Mouse (Mus musculus): Measurements from ENCODE around the gene Prkx. TPM values are rescaled to one million over a fixed set of nuclear protein-coding genes. Genes with fewer than 3 reads are reported as not detected.

The Prkx gene
- polyA plus RNA-seq, 1 experiment from 2014 or later, result 16.7 TPM

GRCm38 (mm10) chrX:77720298-77720697 is 75.8 kb downstream of the Prkx start:
- H3K36me3 ChIP-seq (ENCODE audit: control insufficient read depth, insufficient read depth, low read length), result no peaks in the 10 kb centered on the region
- WGBS, result 21% methylated on average over 2 of the region's 2 CpGs
- no peaks in the 10 kb centered on the region for H3K9me3 ChIP-seq (ENCODE audit: control insufficient read depth, low read length)
- H3K27ac ChIP-seq (ENCODE audit: low read depth, low read length), result no peak overlapping the region
- no peak for ATAC-seq (ENCODE audit: low FRiP score, low TSS enrichment)
- no peaks in the 10 kb centered on the region for H3K27me3 ChIP-seq (ENCODE audit: control insufficient read depth, insufficient read depth, low read length)
- H3K4me1 ChIP-seq (ENCODE audit: control insufficient read depth, insufficient read depth, low read length), result no peaks in the 10 kb centered on the region
- H3K4me2 ChIP-seq (replicated peaks; ENCODE audit: low read depth, low read length), result no peak overlapping the region
- no peak overlapping the region for H3K4me3 ChIP-seq (ENCODE audit: low read length)
- H3K9ac ChIP-seq (ENCODE audit: low read depth, low read length), result no peak overlapping the region

Other genes starting within 250 kb of the Prkx start
- gene Pbsn, start 57.3 kb upstream of the Prkx start, polyA plus RNA-seq (2014; fragmentation: Nextera tagmentation; extraction: Ambion mirVana), result not detected in 2 replicates
- gene Gm14744, start 68.5 kb upstream of the Prkx start, polyA plus RNA-seq (2014; fragmentation: Nextera tagmentation; extraction: Ambion mirVana), result not detected in 2 replicates
- not detected in 2 replicates for gene 5430402E10Rik, start 128.8 kb upstream of the Prkx start, polyA plus RNA-seq (2014; fragmentation: Nextera tagmentation; extraction: Ambion mirVana)